Mouse (Mus musculus) T-cell, adult 66 days (primary cell): ENCODE measurements around the gene Ms4a10. TPM values are rescaled to one million over a fixed set of nuclear protein-coding genes. Genes with fewer than 3 reads are reported as not detected.

Experiments
- total RNA-seq, 2 experiments: library from RNA; stranded (reverse); gene quantifications; 3 replicates in 1 of 2; 4 replicates in 1 of 2; pipeline ENCODE4 v1.2.4; 2023

Gene Ms4a10
- not detected for total RNA-seq

DNA sequence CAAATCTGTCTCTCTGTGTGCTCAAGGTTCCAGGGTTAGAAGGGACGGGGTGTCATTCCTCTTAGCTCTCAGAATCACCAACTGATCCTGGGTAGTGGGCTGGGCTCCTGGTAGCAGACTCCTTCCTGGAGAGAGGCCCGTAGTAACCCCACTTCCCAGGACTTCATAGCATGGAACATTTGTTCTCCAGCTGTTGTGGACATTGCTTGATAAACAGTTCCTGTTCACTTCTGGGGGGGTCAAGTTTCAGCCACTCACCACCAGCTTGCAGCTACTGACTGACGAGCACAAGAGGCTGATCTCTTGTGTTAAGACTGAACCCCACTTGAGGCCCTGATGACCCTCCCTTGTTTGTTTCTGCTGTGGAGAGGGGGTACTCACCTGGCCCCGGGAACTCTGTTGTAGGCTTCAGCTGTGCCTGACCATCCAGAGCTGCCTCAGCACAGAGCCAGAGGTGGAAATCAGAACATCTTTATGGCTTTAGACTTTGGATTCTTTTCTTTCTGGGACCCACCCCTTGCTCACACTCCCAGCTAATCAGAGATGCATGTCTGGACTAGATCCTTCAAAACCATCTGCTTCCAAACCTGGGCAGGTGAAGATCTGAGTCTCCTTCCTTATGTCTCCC, at the start of gene Ms4a10:
Gene Ms4a10, minus strand, starts transcription at position 433 of the 628 bp plus-strand sequence.

DNA sequence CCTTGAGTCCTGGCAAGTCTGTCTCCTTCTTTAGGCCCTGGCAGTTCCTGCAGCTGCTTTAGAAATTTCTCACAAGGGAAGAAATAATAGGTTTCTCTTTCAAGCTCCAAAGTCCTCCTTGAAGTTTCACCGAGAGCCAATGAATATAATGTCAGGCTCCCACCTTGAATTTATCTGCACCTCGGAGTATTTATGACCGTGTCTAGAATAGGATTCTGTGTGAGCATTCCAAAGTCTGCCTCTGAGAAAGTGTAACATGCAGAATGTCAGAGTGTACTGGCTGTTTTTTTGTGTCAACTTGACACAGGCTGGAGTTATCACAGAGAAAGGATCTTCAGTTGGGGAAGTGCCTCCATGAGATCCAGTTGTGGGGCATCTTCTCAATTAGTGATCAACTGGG, 43.4 kb upstream of the Ms4a10 start, which contains the start of gene Ms4a18:
Gene Ms4a18, minus strand, starts transcription at position 141 of the 400 bp plus-strand sequence.

GRCm38 (mm10) chr19:10993150-10993549, 18.7 kb upstream of the Ms4a10 start, which contains the start of gene Ms4a15:
Ms4a15 (minus strand) TSS chr19:10993250.

GRCm38 (mm10) chr19:10949112-10949511, 25.4 kb downstream of the Ms4a10 start, which contains the start of gene Ccdc86:
Ccdc86 (minus strand) TSS chr19:10949266.

DNA sequence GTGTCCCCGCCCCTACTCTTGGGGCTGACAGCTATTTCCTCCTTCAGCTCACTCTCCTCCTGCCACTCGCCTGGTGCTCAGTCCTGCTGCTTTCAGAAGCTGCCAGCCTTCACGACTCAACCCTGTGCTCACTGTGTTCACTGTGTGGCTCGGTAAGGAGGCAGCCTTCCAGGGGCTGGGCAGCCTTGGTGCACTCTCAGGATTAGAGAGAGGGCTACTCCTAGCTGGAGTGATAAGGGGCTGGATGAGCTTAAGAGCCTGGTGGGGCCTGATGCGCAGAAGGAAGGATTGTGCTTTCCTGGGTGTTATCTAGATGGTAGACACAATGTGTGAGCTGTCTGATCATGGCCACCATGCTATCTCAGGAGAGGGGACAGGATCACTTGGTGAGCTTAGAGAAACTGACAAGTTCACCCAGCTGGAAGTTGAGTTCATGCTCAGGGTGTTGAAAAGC, 37.3 kb downstream of the Ms4a10 start, which contains the start of gene Ptgdr2:
Gene Ptgdr2, plus strand, starts transcription at position 51 of the 454 bp plus-strand sequence.

DNA sequence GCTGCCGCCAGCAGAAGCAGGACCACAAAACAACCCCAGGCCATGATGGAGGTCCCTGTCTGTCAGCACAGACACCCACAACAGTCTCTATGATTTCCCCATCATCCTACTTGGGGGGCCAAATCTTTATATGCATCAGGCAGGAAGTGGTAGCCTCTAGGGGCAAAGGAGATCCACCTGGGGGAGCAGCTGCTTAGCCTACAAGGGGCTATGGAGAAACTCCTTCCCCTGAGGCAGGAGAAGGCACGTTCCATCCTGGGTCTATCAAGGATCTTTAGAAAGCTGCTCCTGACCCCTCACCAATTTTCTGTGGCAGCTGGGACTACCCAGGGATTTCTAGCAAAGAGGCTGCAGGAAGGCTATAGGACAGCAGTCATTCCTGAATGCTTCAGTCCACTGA, 53.9 kb downstream of the Ms4a10 start, which contains the start of gene Zp1:
Gene Zp1, minus strand, starts transcription at position 101 of the 400 bp plus-strand sequence.

Other genes starting within 250 kb of the Ms4a10 start
- 100 to 1,000 TPM; 290 to 296 TPM for gene Cd5, start 235.7 kb downstream of the Ms4a10 start, total RNA-seq
- 100 to 1,000 TPM; 253 to 276 TPM for gene Cd6, start 144.6 kb downstream of the Ms4a10 start, total RNA-seq
- gene Slc15a3, start 134.9 kb downstream of the Ms4a10 start, total RNA-seq = 1 to 10 TPM in 1 of 2 experiments, under 1 TPM in 1; 0.83 to 2.0 TPM
- 1 to 10 TPM in 1 of 2 experiments, under 1 TPM in 1; 0.79 to 1.2 TPM for gene Tmem132a, start 104.7 kb downstream of the Ms4a10 start, total RNA-seq
- 10 to 100 TPM; 26.0 to 26.4 TPM for gene Tmem109, start 92.7 kb downstream of the Ms4a10 start, total RNA-seq
- 100 to 1,000 TPM; 104 to 135 TPM for gene Prpf19, start 79.4 kb downstream of the Ms4a10 start, total RNA-seq
- gene Zp1, start 54.0 kb downstream of the Ms4a10 start, total RNA-seq = not detected
- under 1 TPM in 1 of 2 experiments, not detected in 1; 0.36 TPM for gene Ptgdr2, start 37.5 kb downstream of the Ms4a10 start, total RNA-seq
- 10 to 100 TPM; 29.1 to 30.6 TPM for gene Ccdc86, start 25.4 kb downstream of the Ms4a10 start, total RNA-seq
- gene Ms4a15, start 18.6 kb upstream of the Ms4a10 start, total RNA-seq = not detected
- gene Ms4a18, start 43.4 kb upstream of the Ms4a10 start, total RNA-seq = not detected
- gene Ms4a8a, start 106.4 kb upstream of the Ms4a10 start, total RNA-seq = 1 to 10 TPM; 1.5 to 1.7 TPM
- not detected for gene 1700017D01Rik, start 156.2 kb upstream of the Ms4a10 start, total RNA-seq
- gene 1700025F22Rik, start 190.7 kb upstream of the Ms4a10 start, total RNA-seq = not detected
- not detected for gene Ms4a13, start 222.1 kb upstream of the Ms4a10 start, total RNA-seq